Mouse (Mus musculus) limb, embryonic 10.5 days (tissue): ENCODE results near the gene Dscam. TPM values are rescaled to one million over a fixed set of nuclear protein-coding genes. Genes with fewer than 3 reads are reported as not detected.
A peak's percentile ranks its signal among the peaks of the same experiment; 100 is the strongest.

Experiments used
- DNase-seq: peaks from one replicate; pipeline ENCODE4 v3.0.0-alpha.2; 2017; ENCODE audit warnings: low spot score
- H3K27ac ChIP-seq: fragments of 300-500 bp; sonication (generic); 2 replicates; pipeline ENCODE4 v1.5.1; 2016; ENCODE audit warnings: mild to moderate bottlenecking
- H3K27me3 ChIP-seq: fragments of 300-500 bp; sonication (generic); 2 replicates; pipeline ENCODE4 v1.6.1; 2016; ENCODE audit warnings: low read depth, mild to moderate bottlenecking; ENCODE audit not compliant: poor library complexity, severe bottlenecking
- H3K36me3 ChIP-seq: fragments of 300-500 bp; sonication (generic); 2 replicates; pipeline ENCODE4 v1.6.1; 2016; ENCODE audit warnings: mild to moderate bottlenecking, moderate library complexity
- H3K4me1 ChIP-seq: fragments of 300-500 bp; sonication (generic); 2 replicates; pipeline ENCODE4 v1.6.1; 2016
- H3K4me3 ChIP-seq: fragments of 300-500 bp; sonication (generic); 2 replicates; pipeline ENCODE4 v1.5.1; 2016; ENCODE audit warnings: mild to moderate bottlenecking, moderate library complexity
- H3K9me3 ChIP-seq: fragments of 300-500 bp; sonication (generic); replicated peaks from 2 replicates; pipeline ENCODE4 v1.6.1; 2016; ENCODE audit warnings: mild to moderate bottlenecking
- WGBS: fragments of 180-500 bp; shearing (Covaris S2); methylation state at CpG from one replicate; pipeline ENCODE4 v1.1.7; 2016; 5-methylcytosine and 5-hydroxymethylcytosine counted together
- polyA plus RNA-seq: library from polyadenylated mRNA; unstranded; fragments of >200 nt; fragmentation: Nextera tagmentation; extraction: Ambion mirVana; gene quantifications from 2 replicates; pipeline ENCODE4 v1.2.1, GENCODE M21; 2016

Dscam gene
- polyA plus RNA-seq: not detected in 2 replicates

DNA sequence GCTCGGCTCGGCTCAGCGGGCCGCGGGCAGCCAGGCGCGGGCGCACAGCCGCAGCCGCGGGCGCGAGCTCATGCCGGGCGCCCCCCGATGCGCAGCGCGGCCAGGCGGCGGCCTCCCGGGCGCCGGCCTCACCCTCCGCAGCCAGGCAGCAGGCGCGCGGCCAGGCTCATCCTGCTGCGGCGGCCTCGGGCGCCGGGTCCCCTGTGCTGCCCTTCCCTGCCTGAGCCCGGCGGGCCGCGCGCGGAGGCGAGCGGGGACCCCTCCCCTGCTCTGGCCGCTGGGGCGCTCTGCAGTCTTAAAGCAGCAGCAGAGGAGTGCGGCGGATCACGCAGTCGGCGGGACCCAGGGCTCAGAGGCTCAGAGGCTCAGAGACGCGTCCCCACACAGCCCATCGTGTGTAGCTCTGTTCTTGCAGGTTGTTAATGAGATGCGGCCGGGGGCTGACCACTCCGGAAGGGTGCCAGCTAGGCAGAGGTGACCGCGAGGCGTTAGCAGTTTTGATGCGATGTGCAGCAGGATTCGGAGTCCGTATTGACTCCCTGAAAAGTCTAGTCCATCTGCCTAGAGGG is at the start of gene Dscam:
Gene Dscam (minus strand): TSS at position 240 of the 569 bp plus-strand sequence.
- Histone ChIP-seq H3K27ac (peak within 1 kb of the TSS; percentile 36; the same call in 1 of the 2 replicates), H3K4me3 (peak within 1 kb of the TSS; percentile 62), H3K27me3 (peaks cover 88% of the 10 kb centered on the region), H3K4me1 (peaks cover 14% of the 10 kb centered on the region), H3K9me3 (no peaks in the 10 kb centered on the region), H3K36me3 (no peaks in the 10 kb centered on the region)
- 6% methylated on average over 59 of the region's 60 CpGs for WGBS
- DNase-seq: peak; percentile 64

DNA sequence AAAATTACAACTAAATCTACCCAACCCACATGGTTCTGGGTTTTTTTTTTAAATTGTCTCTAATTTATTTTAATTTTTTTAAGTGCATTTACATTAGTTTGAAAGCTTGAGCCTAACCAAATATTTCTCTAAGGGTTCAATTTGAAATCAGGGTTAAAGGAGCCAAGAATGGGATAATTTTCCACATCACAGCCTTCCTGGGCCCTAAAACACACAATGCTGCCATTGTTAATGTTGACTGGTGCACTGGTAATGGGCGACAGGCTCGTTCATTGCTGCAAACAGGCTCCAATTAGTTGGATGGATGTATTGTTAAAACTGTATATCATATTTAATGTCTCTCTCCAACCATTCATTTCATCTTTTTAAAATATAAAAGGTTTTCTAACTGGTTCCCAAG is 48.8 kb upstream of the Dscam start:
- Histone ChIP-seq H3K4me3 (no peak overlapping the region), H3K36me3 (no peaks in the 10 kb centered on the region), H3K27ac (no peak overlapping the region), H3K4me1 (no peaks in the 10 kb centered on the region), H3K27me3 (no peaks in the 10 kb centered on the region), H3K9me3 (no peaks in the 10 kb centered on the region)
- no peak for DNase-seq
- WGBS: 73% methylated on average over 2 of the region's 2 CpGs

DNA sequence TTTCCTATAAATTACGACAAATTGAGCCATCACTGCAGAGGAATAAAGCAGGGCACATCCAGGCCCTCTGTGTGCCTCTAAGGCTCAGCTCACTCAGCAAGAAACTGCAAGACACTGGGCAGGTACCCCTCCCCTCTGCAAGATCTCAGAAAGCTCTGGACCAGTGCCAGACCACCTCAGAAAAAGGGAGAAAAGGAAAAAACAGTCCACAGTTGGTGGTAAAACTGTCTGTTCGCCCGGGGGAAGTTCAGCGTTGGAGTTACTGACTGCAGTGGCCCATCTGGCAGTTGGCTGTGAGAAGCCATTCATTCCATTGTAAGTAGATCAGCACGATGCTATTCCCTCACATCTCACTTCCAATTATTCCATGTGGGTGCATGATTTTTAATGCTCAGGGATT is 39.4 kb upstream of the Dscam start:
- H3K36me3 ChIP-seq: no peaks in the 10 kb centered on the region
- WGBS: 85% methylated on average over 5 of the region's 5 CpGs
- no peaks in the 10 kb centered on the region for H3K4me1 ChIP-seq
- no peaks in the 10 kb centered on the region for H3K27me3 ChIP-seq
- H3K27ac ChIP-seq: no peak overlapping the region
- no peak overlapping the region for H3K4me3 ChIP-seq
- DNase-seq: no peak
- H3K9me3 ChIP-seq: no peaks in the 10 kb centered on the region

DNA sequence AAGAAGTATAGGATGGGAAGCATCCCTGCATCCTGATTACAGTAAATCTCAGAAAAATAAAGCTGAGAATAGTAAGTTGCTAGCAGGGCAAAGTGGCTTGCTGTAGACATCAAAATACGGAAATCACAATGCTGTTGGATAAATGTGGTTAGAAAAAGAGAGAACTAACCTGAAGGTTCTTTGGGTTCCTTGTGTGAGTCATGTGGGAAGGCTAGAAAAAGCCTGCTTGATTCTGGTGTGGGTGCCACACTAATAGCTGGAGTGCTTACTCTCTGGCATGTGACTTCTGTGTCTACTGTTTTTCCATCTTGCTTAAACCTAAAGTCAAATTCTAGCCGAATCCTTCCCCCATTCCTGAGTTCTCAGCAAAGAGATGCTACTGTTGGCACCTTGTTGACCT is 37.7 kb upstream of the Dscam start:
- no peak overlapping the region for H3K27ac ChIP-seq
- H3K4me1 ChIP-seq: no peaks in the 10 kb centered on the region
- 91% methylated on average over 2 of the region's 2 CpGs for WGBS
- H3K27me3 ChIP-seq: no peaks in the 10 kb centered on the region
- no peak for DNase-seq
- H3K9me3 ChIP-seq: no peaks in the 10 kb centered on the region
- H3K36me3 ChIP-seq: no peaks in the 10 kb centered on the region
- no peak overlapping the region for H3K4me3 ChIP-seq

DNA sequence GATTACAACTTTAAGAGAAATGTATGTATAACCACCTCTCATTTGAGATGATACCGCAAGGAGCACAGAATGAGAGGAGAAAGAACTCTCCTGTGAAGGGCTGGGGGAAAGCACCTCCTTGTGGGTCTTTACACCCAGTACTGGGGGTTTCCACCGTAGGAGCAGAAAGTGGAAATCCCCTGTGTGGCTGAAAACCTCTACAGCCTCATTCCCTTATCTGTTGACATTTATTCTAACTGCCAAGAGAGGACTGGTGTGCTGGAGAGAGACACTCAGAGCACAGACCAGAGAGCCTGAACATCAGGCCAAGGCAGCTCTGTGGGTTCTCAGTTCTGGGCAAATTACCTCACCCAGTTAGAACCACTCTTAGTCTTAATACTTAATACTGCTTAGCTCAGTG is 33.5 kb upstream of the Dscam start:
- Histone ChIP-seq H3K4me1 (no peaks in the 10 kb centered on the region), H3K27me3 (no peaks in the 10 kb centered on the region), H3K36me3 (no peaks in the 10 kb centered on the region), H3K9me3 (no peaks in the 10 kb centered on the region), H3K27ac (no peak overlapping the region), H3K4me3 (no peak overlapping the region)
- 87% methylated on average over 2 of the region's 2 CpGs for WGBS
- no peak for DNase-seq

DNA sequence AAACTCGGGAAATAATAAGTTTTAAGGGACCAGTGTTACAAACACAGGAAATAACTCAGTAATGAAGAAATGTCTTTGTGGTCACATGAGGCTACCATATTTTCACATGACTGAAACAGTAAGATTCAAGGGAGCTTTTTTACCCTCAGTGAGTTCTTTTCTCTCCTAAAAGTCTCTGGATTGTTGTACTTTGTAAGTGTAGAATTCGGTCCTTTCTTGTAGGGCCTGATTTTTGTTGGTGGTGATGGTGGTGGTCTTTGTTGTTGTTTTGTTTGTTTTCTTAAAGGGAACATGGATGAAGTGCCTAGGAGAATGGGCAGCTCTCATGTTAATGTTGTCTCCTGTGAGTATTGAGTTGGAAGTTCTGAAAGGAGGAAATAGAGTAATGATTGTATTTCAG is 33.0 kb upstream of the Dscam start:
- no peaks in the 10 kb centered on the region for H3K36me3 ChIP-seq
- no peaks in the 10 kb centered on the region for H3K27me3 ChIP-seq
- DNase-seq: no peak
- no peak overlapping the region for H3K4me3 ChIP-seq
- 93% methylated on average over 2 of the region's 2 CpGs for WGBS
- H3K9me3 ChIP-seq: no peaks in the 10 kb centered on the region
- H3K4me1 ChIP-seq: no peaks in the 10 kb centered on the region
- H3K27ac ChIP-seq: no peak overlapping the region

DNA sequence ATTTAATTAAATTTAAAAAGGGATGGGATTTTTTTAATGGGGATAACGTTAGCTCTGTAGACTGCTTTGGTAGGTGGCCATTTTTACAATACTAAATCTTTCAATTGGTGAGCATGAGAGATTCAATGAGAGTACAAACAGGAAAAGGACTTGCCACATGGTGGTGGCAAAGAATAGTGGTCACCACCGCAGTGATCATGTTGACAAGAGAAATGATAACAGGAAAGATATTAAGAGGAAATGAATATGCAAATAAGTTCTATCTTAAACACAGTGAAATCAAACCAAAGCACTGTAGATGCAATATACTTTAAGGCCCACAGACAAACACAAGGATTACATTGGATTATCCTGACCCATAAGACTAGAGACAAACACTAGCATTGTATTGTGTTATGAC is 24.1 kb upstream of the Dscam start:
- 86% methylated on average over 2 of the region's 2 CpGs for WGBS
- H3K27me3 ChIP-seq: no peaks in the 10 kb centered on the region
- no peak for DNase-seq
- H3K27ac ChIP-seq: no peak overlapping the region
- no peak overlapping the region for H3K4me3 ChIP-seq
- H3K36me3 ChIP-seq: no peaks in the 10 kb centered on the region
- H3K4me1 ChIP-seq: no peaks in the 10 kb centered on the region
- H3K9me3 ChIP-seq: no peaks in the 10 kb centered on the region

DNA sequence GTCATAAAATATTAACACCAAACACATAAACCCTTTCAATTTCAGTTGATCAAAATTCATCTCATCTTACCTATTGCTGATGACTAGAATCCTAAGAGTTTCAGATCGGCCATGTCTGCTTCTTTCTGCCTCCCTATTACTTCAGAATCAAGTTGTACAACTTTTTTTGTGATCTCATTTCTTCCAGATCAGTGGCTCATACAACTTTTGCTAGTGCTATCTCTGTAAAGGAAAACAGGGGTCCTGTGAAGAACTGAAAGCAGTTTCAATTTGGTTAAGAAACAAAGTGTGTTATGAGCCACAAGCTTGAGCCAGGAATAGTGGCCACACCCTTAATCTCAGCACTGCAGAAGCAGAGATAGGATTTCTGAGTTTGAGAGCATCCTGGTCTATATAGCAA is 23.6 kb upstream of the Dscam start:
- Histone ChIP-seq H3K9me3 (no peaks in the 10 kb centered on the region), H3K4me1 (no peaks in the 10 kb centered on the region), H3K4me3 (no peak overlapping the region), H3K27ac (no peak overlapping the region), H3K36me3 (no peaks in the 10 kb centered on the region), H3K27me3 (no peaks in the 10 kb centered on the region)
- 95% methylated on average over 1 of the region's 1 CpGs for WGBS
- no peak for DNase-seq

DNA sequence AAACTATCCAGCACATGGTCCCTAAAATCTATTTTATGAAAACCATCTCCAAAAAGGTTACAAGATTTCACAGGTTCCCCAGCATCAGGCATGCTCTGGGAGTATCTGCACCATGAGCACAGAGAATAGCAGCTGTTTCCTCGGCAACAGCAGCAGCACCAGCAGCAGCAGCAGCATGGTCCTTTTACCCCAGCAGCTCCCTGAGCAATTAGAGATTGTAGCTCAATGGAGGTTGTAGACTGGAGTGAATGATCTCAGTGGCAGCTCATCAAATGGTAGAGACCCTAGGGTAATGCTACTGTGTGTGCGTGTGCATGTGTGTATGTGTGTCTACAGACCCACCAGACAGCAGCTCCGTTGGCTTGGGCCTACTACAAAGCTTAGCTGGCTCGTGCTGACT is 21.7 kb upstream of the Dscam start:
- 84% methylated on average over 4 of the region's 4 CpGs for WGBS
- DNase-seq: no peak
- H3K4me1 ChIP-seq: no peaks in the 10 kb centered on the region
- no peak overlapping the region for H3K4me3 ChIP-seq
- no peaks in the 10 kb centered on the region for H3K27me3 ChIP-seq
- no peaks in the 10 kb centered on the region for H3K36me3 ChIP-seq
- no peaks in the 10 kb centered on the region for H3K9me3 ChIP-seq
- no peak overlapping the region for H3K27ac ChIP-seq

DNA sequence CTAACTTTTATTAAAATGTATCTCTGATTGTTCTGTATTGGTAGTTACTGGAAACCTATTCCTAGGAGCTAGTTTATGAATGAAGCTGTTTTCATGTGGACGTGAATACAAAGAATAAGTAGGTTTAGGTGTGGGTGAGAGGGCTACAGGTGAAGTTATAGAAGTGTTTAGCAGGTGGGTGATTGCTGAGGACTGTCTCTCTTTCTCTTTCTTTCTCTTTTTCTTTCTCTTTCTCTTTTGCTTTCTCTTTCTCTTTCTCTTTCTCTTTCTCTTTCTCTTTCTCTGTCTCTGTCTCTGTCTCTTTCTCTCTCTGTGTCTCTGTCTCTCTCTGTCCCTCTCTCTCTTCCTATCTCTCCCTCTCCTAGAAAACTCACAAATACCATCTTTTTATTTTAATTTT is 20.1 kb upstream of the Dscam start:
- Histone ChIP-seq H3K27ac (no peak overlapping the region), H3K9me3 (no peaks in the 10 kb centered on the region), H3K36me3 (no peaks in the 10 kb centered on the region), H3K27me3 (no peaks in the 10 kb centered on the region), H3K4me3 (no peak overlapping the region), H3K4me1 (no peaks in the 10 kb centered on the region)
- WGBS: 87% methylated on average over 1 of the region's 1 CpGs
- DNase-seq: no peak

DNA sequence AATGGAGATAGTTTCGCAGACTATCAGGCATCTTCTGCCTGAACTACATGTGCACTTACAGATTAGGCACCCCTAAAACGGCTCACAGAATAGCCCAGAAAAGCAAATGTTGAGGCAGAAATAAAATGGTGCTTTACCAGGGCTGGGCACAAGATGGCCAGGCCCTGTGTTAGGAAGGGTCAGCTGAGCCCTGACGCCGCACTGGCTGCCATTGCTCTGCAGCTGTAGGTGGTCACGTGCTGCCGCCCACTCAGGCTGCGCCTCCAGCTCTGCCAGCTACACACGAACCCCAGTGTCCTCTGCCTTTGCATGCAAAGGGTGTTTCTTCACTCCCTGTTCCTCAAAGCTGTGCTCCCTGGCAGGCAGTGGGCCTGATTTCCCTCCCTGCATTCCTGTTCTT is 948 bp upstream of the Dscam start:
- no peaks in the 10 kb centered on the region for H3K36me3 ChIP-seq
- DNase-seq: peak; percentile 31
- 59% methylated on average over 8 of the region's 8 CpGs for WGBS
- peaks cover 79% of the 10 kb centered on the region for H3K27me3 ChIP-seq
- no peak overlapping the region for H3K4me3 ChIP-seq
- peaks cover 10% of the 10 kb centered on the region for H3K4me1 ChIP-seq
- H3K27ac ChIP-seq: no peak overlapping the region
- no peaks in the 10 kb centered on the region for H3K9me3 ChIP-seq

DNA sequence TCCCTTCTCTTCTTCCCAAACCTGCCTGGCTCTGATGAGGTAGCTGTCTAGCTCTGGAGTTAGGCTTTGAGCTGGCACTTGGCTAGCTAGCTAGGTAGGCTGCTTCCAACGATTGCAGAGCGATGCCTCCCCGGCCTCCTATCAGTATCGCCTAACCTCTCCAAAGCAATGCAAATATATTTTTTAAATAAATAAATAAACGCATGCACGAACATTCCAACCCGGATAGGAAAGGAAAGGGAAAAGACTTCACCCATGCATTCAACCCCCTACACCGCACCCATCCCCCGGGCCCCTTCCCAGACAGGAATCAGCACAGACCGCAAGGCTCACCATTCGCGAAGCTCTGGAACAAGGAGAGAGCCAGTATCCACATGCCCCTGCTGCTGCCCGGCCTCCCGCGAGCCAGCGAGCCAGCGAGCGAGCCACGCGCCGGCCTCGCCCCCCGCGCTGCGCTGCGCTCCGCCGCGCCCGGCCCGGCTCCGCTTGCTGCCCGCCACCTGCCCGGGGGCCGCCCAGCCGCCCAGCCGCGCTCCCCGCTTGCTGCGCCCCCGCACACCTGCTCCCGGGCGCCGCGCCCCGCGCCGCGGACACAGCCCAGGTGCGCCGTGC is 545 bp downstream of the Dscam start:
- Histone ChIP-seq H3K9me3 (no peaks in the 10 kb centered on the region), H3K27ac (0 out of 2 replicates have a peak overlapping the region, but pooled peaks have one; percentile 36), H3K27me3 (peaks cover 93% of the 10 kb centered on the region), H3K4me1 (peaks cover 20% of the 10 kb centered on the region), H3K36me3 (no peaks in the 10 kb centered on the region), H3K4me3 (peak overlapping the region; percentile 62)
- peak; percentile 48 for DNase-seq
- 12% methylated on average over 51 of the region's 51 CpGs for WGBS

DNA sequence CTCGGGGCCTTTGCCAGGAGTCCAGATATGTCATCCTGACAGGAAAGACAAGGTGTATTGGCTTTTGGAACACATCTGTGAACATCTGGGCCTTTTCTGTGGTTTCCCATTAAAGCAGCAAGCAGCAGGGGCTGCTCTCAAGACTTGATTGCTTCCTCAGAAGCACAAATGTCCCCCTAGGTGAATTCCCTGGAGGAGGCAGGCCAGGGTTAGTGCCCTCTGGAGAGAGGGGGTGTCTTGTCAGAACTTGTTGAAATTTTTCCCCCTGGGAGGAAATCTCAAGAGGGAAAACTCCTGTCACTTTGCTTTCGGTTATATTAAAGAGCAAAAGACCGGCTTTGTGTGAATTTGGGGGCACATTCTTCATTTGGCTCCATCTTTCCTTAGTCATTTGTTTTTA is 1.9 kb downstream of the Dscam start:
- H3K27ac ChIP-seq: no peak overlapping the region
- no peaks in the 10 kb centered on the region for H3K36me3 ChIP-seq
- peaks cover 95% of the 10 kb centered on the region for H3K27me3 ChIP-seq
- no peak for DNase-seq
- no peaks in the 10 kb centered on the region for H3K9me3 ChIP-seq
- peaks cover 20% of the 10 kb centered on the region for H3K4me1 ChIP-seq
- H3K4me3 ChIP-seq: no peak overlapping the region
- 30% methylated on average over 3 of the region's 3 CpGs for WGBS

DNA sequence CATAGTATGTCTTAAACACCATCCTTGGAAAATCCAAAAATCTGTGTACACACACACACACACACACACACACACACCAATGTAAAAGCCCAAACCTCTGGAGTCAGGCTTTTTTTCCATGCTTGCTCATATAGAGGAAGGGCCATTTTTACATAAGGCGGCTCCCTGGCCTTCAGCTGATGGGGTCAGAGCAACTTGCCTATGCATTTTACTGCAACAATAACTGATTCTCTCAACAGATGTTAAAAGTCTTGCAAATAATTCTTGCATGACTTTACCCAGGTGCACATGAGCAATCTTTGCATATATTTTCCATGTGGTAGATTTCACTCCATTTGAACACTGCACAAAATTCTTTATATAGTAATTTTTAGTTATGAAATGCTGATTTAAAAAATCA is 2.5 kb downstream of the Dscam start:
- no peak for DNase-seq
- H3K27ac ChIP-seq: no peak overlapping the region
- peaks cover 20% of the 10 kb centered on the region for H3K4me1 ChIP-seq
- H3K36me3 ChIP-seq: no peaks in the 10 kb centered on the region
- H3K27me3 ChIP-seq: peaks cover 94% of the 10 kb centered on the region
- H3K4me3 ChIP-seq: no peak overlapping the region
- H3K9me3 ChIP-seq: no peaks in the 10 kb centered on the region
- WGBS: 89% methylated on average over 1 of the region's 1 CpGs
